Mouse (Mus musculus) MEL (cell line): ENCODE data around the gene Lrrc4c. TPM values are rescaled to one million over a fixed set of nuclear protein-coding genes. Genes with fewer than 3 reads are reported as not detected.

Experiments used
- DNase-seq: peaks from one replicate; pipeline ENCODE4 v3.0.0; 2011; ENCODE audit warnings: low read depth, low spot score
- H3K27ac ChIP-seq: 2 replicates; pipeline ENCODE4 v1.5.1; 2012; ENCODE audit warnings: low read depth, mild to moderate bottlenecking, control low read depth, low read length, moderate library complexity; ENCODE audit not compliant: control insufficient read depth
- H3K27me3 ChIP-seq, 2 experiments: fragments of 150-350 bp in 1 of 2; sonication (generic) in 1 of 2; 2 replicates each; pipeline ENCODE4 v1.6.1; 2012; ENCODE audit warnings: low read length in 2 of 2, mild to moderate bottlenecking in 2 of 2, improper control_type of control experiment in 1 of 2, moderate library complexity in 1 of 2; ENCODE audit not compliant: insufficient read depth in 2 of 2, control insufficient read depth in 1 of 2
- H3K36me3 ChIP-seq, 2 experiments: 2 replicates each; pipeline ENCODE4 v1.6.1; 2012 to 2014; ENCODE audit warnings: low read length in 2 of 2, improper control_type of control experiment in 1 of 2, inconsistent platforms in 1 of 2, mild to moderate bottlenecking in 1 of 2; ENCODE audit not compliant: insufficient read depth in 2 of 2, control insufficient read depth in 1 of 2
- H3K4me1 ChIP-seq, 2 experiments: fragments of 150-350 bp in 1 of 2; sonication (generic) in 1 of 2; 2 replicates each; pipeline ENCODE4 v1.6.1; 2012; ENCODE audit warnings: low read length in 2 of 2, improper control_type of control experiment in 1 of 2, mild to moderate bottlenecking in 1 of 2; ENCODE audit not compliant: insufficient read depth in 2 of 2, control insufficient read depth in 1 of 2
- H3K4me3 ChIP-seq, 2 experiments: fragments of 150-350 bp in 1 of 2; sonication (generic) in 1 of 2; 2 replicates each; pipeline ENCODE4 v1.5.1; 2012; ENCODE audit warnings: low read depth in 2 of 2, low read length in 2 of 2, mild to moderate bottlenecking in 2 of 2, moderate library complexity in 2 of 2, control low read depth in 1 of 2, improper control_type of control experiment in 1 of 2; ENCODE audit not compliant: control insufficient read depth in 1 of 2, insufficient read depth in 1 of 2
- H3K79me2 ChIP-seq: 2 replicates; pipeline ENCODE4 v1.6.1; 2012; ENCODE audit warnings: mild to moderate bottlenecking, low read length, moderate library complexity; ENCODE audit not compliant: control insufficient read depth, poor library complexity, insufficient read depth
- H3K9ac ChIP-seq: 2 replicates; pipeline ENCODE4 v1.6.1; 2012; ENCODE audit warnings: low read depth, mild to moderate bottlenecking, control low read depth, low read length, moderate library complexity; ENCODE audit not compliant: control insufficient read depth, poor library complexity, severe bottlenecking
- H3K9me3 ChIP-seq: fragments of 150-350 bp; sonication (generic); replicated peaks from 2 replicates; pipeline ENCODE4 v1.6.1; 2012; ENCODE audit warnings: mild to moderate bottlenecking, low read length, improper control_type of control experiment, moderate library complexity; ENCODE audit not compliant: insufficient read depth
- CHD1 ChIP-seq: IDR thresholded peaks from 2 replicates; pipeline ENCODE4 v1.6.1; 2012; ENCODE audit warnings: low read depth, mild to moderate bottlenecking, inconsistent platforms, low read length, improper control_type of control experiment
- CHD2 ChIP-seq: IDR thresholded peaks from 2 replicates; pipeline ENCODE4 v1.6.1; 2011; ENCODE audit warnings: low read length, improper control_type of control experiment
- CTCF ChIP-seq, 3 experiments: IDR thresholded peaks in 2 of 3; conservative IDR thresholded peaks in 1 of 3; 2 replicates each; pipeline ENCODE4 v1.5.1; 2011 to 2012; ENCODE audit warnings: low read length in 3 of 3, low read depth in 2 of 3, mild to moderate bottlenecking in 2 of 3, improper control_type of control experiment in 1 of 3, inconsistent platforms in 1 of 3, mixed read lengths in 1 of 3, moderate library complexity in 1 of 3; ENCODE audit not compliant: control insufficient read depth in 1 of 3, insufficient read depth in 1 of 3, poor library complexity in 1 of 3, severe bottlenecking in 1 of 3
- E2F4 ChIP-seq: IDR thresholded peaks from 2 replicates; pipeline ENCODE4 v1.6.1; 2011; ENCODE audit warnings: low read depth, low read length, improper control_type of control experiment, borderline replicate concordance
- EP300 ChIP-seq, 2 experiments: IDR thresholded peaks; 2 replicates each; pipeline ENCODE4 v1.6.1; 2011; ENCODE audit warnings: improper control_type of control experiment in 2 of 2, low read length in 2 of 2, low read depth in 1 of 2, mild to moderate bottlenecking in 1 of 2
- ETS1 ChIP-seq: IDR thresholded peaks from 2 replicates; pipeline ENCODE4 v1.6.1; 2012; ENCODE audit warnings: low read depth, mild to moderate bottlenecking, inconsistent platforms, low read length, improper control_type of control experiment, moderate library complexity
- GABPA ChIP-seq: IDR thresholded peaks from 2 replicates; pipeline ENCODE4 v1.6.1; 2012; ENCODE audit warnings: low read depth, mild to moderate bottlenecking, inconsistent platforms, low read length, improper control_type of control experiment, moderate library complexity
- JUND ChIP-seq: IDR thresholded peaks from 2 replicates; pipeline ENCODE4 v1.6.1; 2011; ENCODE audit warnings: low read depth, mild to moderate bottlenecking, improper control_type of control experiment, low read length
- KAT2A ChIP-seq: conservative IDR thresholded peaks from 2 replicates; pipeline ENCODE4 v1.6.1; 2012; ENCODE audit warnings: low read depth, low read length, improper control_type of control experiment, inconsistent platforms
- MAFK ChIP-seq: IDR thresholded peaks from 2 replicates; pipeline ENCODE4 v1.6.1; 2011; ENCODE audit warnings: low read depth, mild to moderate bottlenecking, low read length, improper control_type of control experiment, borderline replicate concordance
- MAX ChIP-seq: IDR thresholded peaks from 2 replicates; pipeline ENCODE4 v1.6.1; 2011; ENCODE audit warnings: low read length, improper control_type of control experiment
- MEF2A ChIP-seq: IDR thresholded peaks from 2 replicates; pipeline ENCODE4 v1.6.1; 2014; ENCODE audit warnings: low read depth, mild to moderate bottlenecking, inconsistent platforms, low read length, improper control_type of control experiment; ENCODE audit not compliant: poor library complexity, insufficient replicate concordance, severe bottlenecking; ENCODE audit errors: extremely low read depth
- MXI1 ChIP-seq: IDR thresholded peaks from 2 replicates; pipeline ENCODE4 v1.6.1; 2011; ENCODE audit warnings: mild to moderate bottlenecking, low read depth, low read length, improper control_type of control experiment
- MYB ChIP-seq: IDR thresholded peaks from 2 replicates; pipeline ENCODE4 v1.6.1; 2011; ENCODE audit warnings: mild to moderate bottlenecking, low read depth, low read length, improper control_type of control experiment
- MYC ChIP-seq: IDR thresholded peaks from 2 replicates; pipeline ENCODE4 v1.6.1; 2011; ENCODE audit warnings: low read depth, mild to moderate bottlenecking, low read length, improper control_type of control experiment, moderate library complexity
- NRF1 ChIP-seq: IDR thresholded peaks from 2 replicates; pipeline ENCODE4 v1.6.1; 2014; ENCODE audit warnings: low read depth, mild to moderate bottlenecking, inconsistent platforms, low read length, improper control_type of control experiment, moderate library complexity; ENCODE audit not compliant: poor library complexity, insufficient read depth, severe bottlenecking
- POLR2A ChIP-seq, 2 experiments: IDR thresholded peaks; 2 replicates each; pipeline ENCODE4 v1.6.1; 2011 to 2012; ENCODE audit warnings: low read length in 2 of 2, mild to moderate bottlenecking in 2 of 2, control low read depth in 1 of 2, improper control_type of control experiment in 1 of 2, low read depth in 1 of 2, moderate library complexity in 1 of 2; ENCODE audit not compliant: control insufficient read depth in 1 of 2, insufficient read depth in 1 of 2, poor library complexity in 1 of 2
- POLR2AphosphoS2 ChIP-seq: IDR thresholded peaks from 2 replicates; pipeline ENCODE4 v1.6.1; 2011; ENCODE audit warnings: low read length, improper control_type of control experiment
- POLR2AphosphoS5 ChIP-seq: IDR thresholded peaks from 2 replicates; pipeline ENCODE4 v1.6.1; 2012; ENCODE audit warnings: low read depth, borderline replicate concordance, mild to moderate bottlenecking, inconsistent platforms, low read length, moderate library complexity, mixed read lengths
- RAD21 ChIP-seq: IDR thresholded peaks from 2 replicates; pipeline ENCODE4 v1.6.1; 2011; ENCODE audit warnings: mild to moderate bottlenecking, low read depth, low read length, improper control_type of control experiment
- SIN3A ChIP-seq: IDR thresholded peaks from 2 replicates; pipeline ENCODE4 v1.6.1; 2012; ENCODE audit warnings: low read length, improper control_type of control experiment, inconsistent platforms
- TBP ChIP-seq: IDR thresholded peaks from 2 replicates; pipeline ENCODE4 v1.8.0; 2011; ENCODE audit warnings: low read depth, low read length, improper control_type of control experiment
- TCF12 ChIP-seq: IDR thresholded peaks from 2 replicates; pipeline ENCODE4 v1.6.1; 2014; ENCODE audit warnings: low read depth, mild to moderate bottlenecking, inconsistent platforms, low read length, improper control_type of control experiment, moderate library complexity
- USF1 ChIP-seq: IDR thresholded peaks from 2 replicates; pipeline ENCODE4 v1.6.1; 2014; ENCODE audit warnings: low read depth, mild to moderate bottlenecking, inconsistent platforms, low read length, improper control_type of control experiment, moderate library complexity
- USF2 ChIP-seq, 2 experiments: IDR thresholded peaks; 2 replicates each; pipeline ENCODE4 v1.6.1; 2011 to 2012; ENCODE audit warnings: improper control_type of control experiment in 2 of 2, low read length in 2 of 2, borderline replicate concordance in 1 of 2, inconsistent platforms in 1 of 2, low read depth in 1 of 2, mild to moderate bottlenecking in 1 of 2; ENCODE audit not compliant: insufficient read depth in 1 of 2
- ZNF384 ChIP-seq: IDR thresholded peaks from 2 replicates; pipeline ENCODE4 v1.6.1; 2012; ENCODE audit warnings: low read depth, mild to moderate bottlenecking, inconsistent platforms, low read length, improper control_type of control experiment
- polyA plus RNA-seq, 2 experiments: library from polyadenylated mRNA; stranded (reverse) in 1 of 2; unstranded in 1 of 2; fragments of >175 nt in 1 of 2; fragments of >200 nt in 1 of 2; gene quantifications; 2 replicates each; pipeline versions ENCODE4 v1.2.1 to v1.2.4; 2012; ENCODE audit warnings: low replicate concordance in 2 of 2, low read depth in 1 of 2; ENCODE audit not compliant: insufficient read length in 2 of 2, insufficient read depth in 1 of 2, missing spikeins in 1 of 2
- total RNA-seq: library from RNA; depleted of rRNA; stranded (reverse); fragments of 300-350 nt; gene quantifications from 2 replicates; pipeline ENCODE4 v1.2.3, GENCODE M21; 2012

Gene Lrrc4c
- total and polyA plus RNA-seq, 3 experiments, result not detected

DNA sequence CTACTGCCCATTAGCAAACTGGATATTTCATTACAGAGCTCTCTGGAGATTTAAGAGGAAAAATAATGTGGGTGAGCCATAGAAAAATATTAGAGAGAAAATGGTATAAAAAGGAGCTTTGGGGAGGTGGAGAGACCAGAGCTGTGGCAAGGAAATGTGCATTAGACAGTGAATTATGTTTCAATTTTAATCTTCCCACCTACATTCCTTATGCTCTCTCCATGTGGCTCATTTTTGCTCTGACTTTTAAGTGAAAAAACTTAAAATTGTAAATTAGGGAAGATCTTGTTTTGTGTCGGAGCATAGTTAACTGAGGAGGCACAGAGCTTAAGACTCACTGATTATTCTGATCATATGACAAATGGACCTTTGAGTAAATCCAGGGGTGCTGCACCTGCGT lies 399.4 kb downstream of the Lrrc4c start:
- no peak overlapping the region for H3K9ac ChIP-seq
- no peaks in the 10 kb centered on the region for H3K36me3 ChIP-seq
- H3K4me1 ChIP-seq, result no peaks in the 10 kb centered on the region
- H3K27ac ChIP-seq, result no peak overlapping the region
- H3K27me3 ChIP-seq, result no peaks in the 10 kb centered on the region
- H3K79me2 ChIP-seq, result no peaks in the 10 kb centered on the region
- H3K4me3 ChIP-seq, result no peak overlapping the region
- DNase-seq, result no peak
- TF ChIP-seq KAT2A (no peak), POLR2A (IDR thresholded peaks at IDR 0.05; ENCODE audit: control insufficient read depth in 1 of 2, insufficient read depth in 1 of 2, low read depth in 1 of 2, low read length in 2 of 2, poor library complexity in 1 of 2) (no peak), MAX (no peak), POLR2AphosphoS2 (no peak), MYB (no peak), USF1 (no peak), EP300 (IDR thresholded peaks at IDR 0.05; ENCODE audit: low read depth in 1 of 2, low read length in 2 of 2) (no peak), E2F4 (no peak), CHD2 (no peak), ZNF384 (no peak), MYC (no peak), SIN3A (no peak), CHD1 (no peak), ETS1 (no peak), POLR2AphosphoS5 (no peak), NRF1 (no peak)
- H3K9me3 ChIP-seq, result no peaks in the 10 kb centered on the region

DNA sequence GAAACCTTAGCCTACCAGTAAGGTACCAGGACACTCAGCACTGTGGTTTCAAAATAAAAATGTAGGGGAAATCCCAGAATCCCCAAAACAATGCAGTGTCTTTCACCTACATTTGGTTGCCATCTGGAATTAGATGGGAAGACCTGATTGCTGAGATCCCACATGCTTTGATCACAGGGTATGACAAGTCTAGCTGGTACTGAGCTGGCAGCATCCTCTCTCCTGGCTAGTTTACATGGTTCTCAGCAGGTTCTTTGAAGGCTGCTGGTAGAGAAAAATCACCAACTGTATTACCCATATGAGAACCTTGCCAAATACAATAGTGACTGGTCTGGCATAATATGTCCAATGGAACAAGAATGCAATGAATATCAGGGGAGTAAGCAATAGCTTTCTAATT lies 405.4 kb downstream of the Lrrc4c start:
- Histone ChIP-seq H3K9ac (no peak overlapping the region), H3K9me3 (no peaks in the 10 kb centered on the region), H3K27me3 (no peaks in the 10 kb centered on the region), H3K79me2 (no peaks in the 10 kb centered on the region), H3K27ac (no peak overlapping the region), H3K4me1 (no peaks in the 10 kb centered on the region), H3K4me3 (no peak overlapping the region), H3K36me3 (no peaks in the 10 kb centered on the region)
- DNase-seq, result no peak
- no peak for TF ChIP-seq MXI1
- no peak for TF ChIP-seq EP300 (IDR thresholded peaks at IDR 0.05; ENCODE audit: low read depth in 1 of 2, low read length in 2 of 2)
- no peak for TF ChIP-seq MEF2A
- TF ChIP-seq USF2 (IDR thresholded peaks at IDR 0.05; ENCODE audit: borderline replicate concordance in 1 of 2, insufficient read depth in 1 of 2, low read depth in 1 of 2, low read length in 2 of 2), result no peak
- TF ChIP-seq JUND, result no peak
- no peak for TF ChIP-seq POLR2A (IDR thresholded peaks at IDR 0.05; ENCODE audit: control insufficient read depth in 1 of 2, insufficient read depth in 1 of 2, low read depth in 1 of 2, low read length in 2 of 2, poor library complexity in 1 of 2)
- no peak for TF ChIP-seq GABPA
- no peak for TF ChIP-seq RAD21
- TF ChIP-seq TBP, result no peak
- no peak for TF ChIP-seq MAFK
- TF ChIP-seq MYC, result no peak
- TF ChIP-seq E2F4, result no peak
- no peak for TF ChIP-seq CTCF (IDR thresholded peaks at IDR 0.05 in 2 of 3, conservative IDR thresholded peaks at IDR 0.05 in 1 of 3; ENCODE audit: control insufficient read depth in 1 of 3, insufficient read depth in 1 of 3, low read depth in 2 of 3, low read length in 3 of 3, poor library complexity in 1 of 3, severe bottlenecking in 1 of 3)
- no peak for TF ChIP-seq TCF12
- no peak for TF ChIP-seq MAX
